Mouse (Mus musculus) gastrocnemius, postnatal 14 days (tissue): Measurements from ENCODE around the gene Gm973. TPM values are rescaled to one million over a fixed set of nuclear protein-coding genes. Genes with fewer than 3 reads are reported as not detected.

Experiments used
- DNase-seq: peaks from one replicate; pipeline ENCODE4 v3.0.0; 2021; ENCODE audit warnings: mixed read lengths
- intact Hi-C: fragments of 180-260 bp; cut with DNase I; formaldehyde crosslinking; loops from one replicate; pipeline ENCODE4 v1.15.1; 2025; ENCODE audit warnings: low total_unique reads
- total RNA-seq, 2 experiments: library from RNA; stranded (reverse); gene quantifications; 2 replicates each; pipeline ENCODE4 v1.2.3; 2021

Gene Gm973
- total RNA-seq, 2 experiments from 2014 or later: 0.49 to 0.53 TPM

DNA sequence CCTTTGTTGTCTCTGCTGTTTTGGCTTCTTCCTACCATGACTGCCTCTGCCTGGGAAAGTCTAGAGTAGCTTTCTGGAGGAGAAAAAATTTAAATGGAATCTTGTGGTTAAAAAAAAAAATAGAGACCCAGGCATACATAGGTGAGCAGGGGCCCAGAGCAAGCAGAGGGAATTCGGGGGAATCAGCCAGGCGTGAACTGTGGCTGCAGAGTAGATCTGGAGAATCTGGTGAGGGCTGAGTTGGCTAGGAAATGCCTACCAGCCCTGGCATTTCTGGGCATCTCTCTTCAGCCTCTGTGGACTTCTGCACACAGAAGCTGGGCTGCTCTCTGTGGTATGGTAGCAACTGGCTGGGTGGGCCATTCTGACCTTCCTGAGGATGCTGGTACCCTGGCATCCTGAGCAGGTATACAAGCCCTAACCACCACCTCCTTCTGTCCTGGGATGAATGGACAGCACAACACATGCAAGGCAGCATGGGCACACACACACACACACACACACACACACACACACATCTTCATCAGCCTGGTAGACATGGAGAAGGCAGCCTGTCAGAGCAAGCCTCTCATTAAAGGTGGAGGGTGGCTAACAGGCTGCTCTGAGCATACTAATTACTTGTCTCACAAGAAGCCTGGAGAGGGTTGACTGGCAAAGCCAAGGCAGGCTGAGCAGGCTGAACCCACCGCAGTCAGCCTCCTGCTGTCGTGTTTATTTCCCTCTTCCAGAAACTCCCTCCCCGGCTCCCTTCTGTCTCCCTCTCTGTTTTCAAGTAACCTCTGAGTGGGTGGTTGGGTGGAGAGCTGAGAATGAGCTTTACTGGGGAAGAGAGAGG lies 19.1 kb downstream of the Gm973 start:
- no peak for DNase-seq
- intact Hi-C loops: no loop called here

DNA sequence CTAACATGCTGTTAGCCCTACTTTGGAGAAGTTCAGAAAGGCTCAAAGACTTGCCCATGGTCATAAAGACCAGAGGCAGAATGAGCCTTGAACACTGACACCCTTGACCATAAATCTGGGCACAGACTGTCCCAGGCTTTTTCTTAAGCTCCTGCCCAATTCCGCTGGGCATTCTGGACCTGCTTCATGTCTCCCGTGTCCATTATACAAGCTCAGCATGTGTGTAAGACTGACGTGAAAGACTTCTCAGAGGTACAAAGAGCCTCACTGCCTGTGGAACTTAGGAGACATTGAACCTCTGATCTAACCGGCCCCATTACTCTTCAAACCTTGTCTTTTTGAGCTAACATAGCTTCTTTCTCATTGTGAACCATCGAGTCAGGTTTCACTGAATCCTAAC lies 22.3 kb downstream of the Gm973 start:
- no peak for DNase-seq
- intact Hi-C loops: no loop called here

DNA sequence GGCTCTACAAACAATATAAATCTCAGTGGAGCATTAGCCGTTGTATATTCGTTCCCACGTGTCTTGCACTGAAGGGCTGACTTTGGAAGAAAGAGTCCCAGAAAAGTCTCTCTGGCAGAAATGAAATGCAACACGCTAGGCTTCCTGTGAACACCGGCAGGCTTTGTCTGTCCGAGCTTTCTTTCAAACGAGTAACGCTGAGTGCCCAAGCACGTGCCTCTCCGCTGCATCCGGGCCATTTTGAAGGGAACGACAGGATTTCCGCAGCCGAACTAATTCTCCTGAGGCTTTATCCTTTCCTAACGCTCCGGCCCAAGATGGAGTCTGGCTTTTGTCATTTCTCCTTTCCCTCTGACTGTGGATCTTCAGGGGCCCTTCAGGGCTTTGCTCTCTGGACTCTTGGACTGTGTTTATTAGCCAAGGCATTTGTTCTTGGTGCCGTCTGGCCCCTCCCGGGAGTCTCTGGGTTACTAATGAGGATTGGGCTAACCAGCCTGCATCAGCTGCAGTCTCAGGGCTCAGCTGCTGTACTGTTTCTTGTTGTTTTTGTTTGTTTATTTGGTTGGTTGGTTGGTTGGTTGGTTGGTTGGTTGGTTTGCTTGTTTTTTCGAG lies 24.6 kb downstream of the Gm973 start:
- DNase-seq: no peak
- intact Hi-C loops: no loop called here

DNA sequence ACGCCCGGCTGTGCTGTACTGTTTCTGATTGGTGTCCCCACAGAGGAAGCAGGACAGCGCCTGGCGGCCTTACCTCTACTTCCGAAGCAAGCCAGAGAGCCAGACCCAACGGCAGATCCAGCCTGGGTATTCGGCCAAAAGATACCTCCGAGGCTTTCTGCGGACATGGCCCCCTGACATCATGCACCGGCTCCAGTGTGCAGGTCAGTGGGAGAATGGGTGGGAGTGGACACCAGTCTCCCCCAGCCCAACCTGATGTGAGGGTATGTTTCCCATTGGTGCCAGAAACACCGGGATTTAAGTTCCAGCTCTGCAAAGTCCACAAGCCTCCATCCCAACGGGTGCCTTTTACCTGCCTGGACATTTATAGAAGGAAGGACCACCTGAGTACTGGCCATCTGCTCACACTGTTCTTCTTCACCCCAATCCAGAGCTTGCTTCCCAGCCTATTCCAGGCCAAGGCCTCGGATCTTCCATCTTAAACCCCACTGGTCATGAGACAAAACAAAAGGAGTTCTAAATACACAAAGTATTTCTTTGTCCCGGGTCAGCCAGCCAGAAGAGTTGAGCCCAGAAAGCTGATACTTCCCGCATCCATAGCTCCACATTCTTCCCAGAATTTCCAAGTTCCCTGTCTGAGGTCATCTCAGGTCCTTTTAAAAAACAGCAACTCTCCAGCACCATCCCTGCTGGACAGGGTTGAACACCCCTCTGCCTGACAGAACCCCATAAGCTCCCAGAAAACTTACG lies 25.4 kb downstream of the Gm973 start:
- intact Hi-C loops: no loop called here
- no peak for DNase-seq

DNA sequence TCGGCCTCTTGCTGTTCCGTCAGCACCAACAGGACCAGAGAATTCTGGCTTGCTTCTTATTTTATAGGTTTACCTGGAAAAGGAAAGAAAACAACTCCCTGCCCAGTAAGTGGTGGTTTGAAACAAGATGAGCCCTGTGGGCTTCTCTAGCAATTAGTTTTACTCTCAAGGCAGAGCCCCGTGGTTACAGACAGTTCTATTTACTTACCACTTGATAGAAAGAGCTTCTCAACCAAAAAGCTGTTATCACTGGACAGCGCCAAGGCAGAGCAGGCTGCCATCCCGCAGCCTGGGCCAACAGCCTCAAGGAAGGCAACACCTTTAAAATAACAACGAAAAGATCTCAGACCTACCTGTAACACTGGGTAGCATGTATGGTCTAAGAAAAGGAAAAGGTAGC lies 26.2 kb downstream of the Gm973 start:
- no peak for DNase-seq
- intact Hi-C loops: no loop called here

DNA sequence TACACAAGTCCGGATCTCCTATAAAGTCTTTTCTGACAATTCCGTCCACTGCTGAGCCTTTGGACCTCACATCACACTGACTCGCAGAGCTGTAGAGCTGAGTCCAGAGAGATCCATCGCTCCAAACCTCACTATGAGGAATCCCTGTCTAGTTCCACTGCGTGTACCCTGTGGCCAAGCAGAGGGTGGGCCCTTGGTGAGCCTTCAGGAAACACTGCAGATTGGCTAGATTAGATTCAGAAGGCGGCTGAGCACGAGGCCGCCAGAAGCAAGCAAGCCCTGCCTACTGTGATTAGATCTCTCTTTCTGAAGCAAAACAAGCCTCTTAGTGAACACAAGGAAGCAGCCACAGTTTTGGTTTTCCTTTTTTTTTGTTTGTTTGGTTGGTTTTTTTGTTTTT lies 27.8 kb downstream of the Gm973 start:
- intact Hi-C loops: no loop called here
- no peak for DNase-seq

DNA sequence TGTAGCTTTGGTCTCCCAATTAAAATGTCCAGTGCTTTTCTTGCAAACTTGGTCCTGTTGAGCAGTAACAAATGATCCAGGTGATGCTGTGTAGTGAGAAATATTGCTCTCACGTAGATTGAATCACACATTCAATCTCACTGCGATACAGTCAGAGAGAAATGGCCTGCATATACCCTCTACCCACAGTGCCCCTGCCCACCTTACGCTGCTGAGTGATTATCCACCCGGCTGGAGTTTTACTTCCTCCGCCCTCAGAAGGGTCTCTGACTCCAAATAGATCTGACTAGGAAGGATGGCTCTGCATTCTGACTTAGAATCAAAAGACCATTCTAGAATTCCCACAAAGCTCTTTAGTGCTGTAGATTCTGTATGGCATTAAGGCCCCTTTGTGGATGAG lies 32.4 kb downstream of the Gm973 start:
- intact Hi-C loops: no loop called here
- no peak for DNase-seq

DNA sequence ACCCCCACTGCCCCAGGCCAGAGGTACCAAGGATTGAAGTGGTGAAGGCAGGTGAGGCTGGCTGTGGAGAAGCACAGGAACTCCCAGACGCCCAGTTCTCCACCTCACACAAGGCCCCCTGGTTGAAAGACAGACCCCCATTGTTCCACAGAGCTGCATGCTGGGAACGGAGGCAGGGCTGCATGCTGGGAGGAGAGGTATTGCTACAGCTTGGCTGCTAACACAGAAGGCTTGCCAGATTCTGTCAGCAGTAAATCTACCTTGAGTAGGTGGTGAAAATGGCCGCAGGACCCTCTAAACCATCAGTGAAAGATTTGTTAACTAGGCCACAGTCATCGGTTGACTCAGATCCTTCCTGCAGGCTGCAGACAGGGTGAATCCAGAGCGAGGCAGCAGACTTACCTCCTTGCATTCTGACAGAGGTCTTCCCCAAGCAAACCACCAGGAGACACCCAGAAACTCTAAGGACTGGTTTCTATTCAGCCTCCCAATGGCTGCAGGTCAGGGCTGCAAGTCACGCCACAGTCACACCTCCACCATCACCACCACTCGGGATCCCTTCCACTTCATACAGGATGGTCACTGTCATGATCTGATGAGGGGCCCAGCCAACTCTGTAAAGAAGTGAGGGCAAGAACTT lies 33.1 kb downstream of the Gm973 start:
- intact Hi-C loops: no loop called here

DNA sequence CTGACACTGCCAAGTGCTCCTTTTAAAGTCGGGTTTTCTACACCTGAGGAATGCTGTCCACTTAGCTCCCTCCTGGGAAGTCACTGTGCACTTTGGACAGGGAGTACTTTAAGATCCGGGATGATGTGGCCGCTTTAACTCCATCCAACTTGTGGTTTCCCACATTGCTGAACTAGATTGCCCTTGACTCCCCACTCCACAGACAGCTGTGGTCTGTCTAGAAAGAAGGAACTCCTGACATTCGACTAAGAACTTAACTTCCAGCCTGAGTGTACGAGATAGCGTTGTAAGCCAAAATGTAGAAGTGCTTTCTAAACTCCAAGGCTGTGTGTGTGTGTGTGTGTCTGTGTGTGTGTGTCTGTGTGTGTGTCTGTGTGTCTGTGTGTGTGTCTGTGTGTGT lies 34.2 kb downstream of the Gm973 start:
- DNase-seq: no peak
- intact Hi-C loops: no loop called here

More for the DNA sequence above, 33.1 kb downstream of the Gm973 start:
- no peak for DNase-seq

DNA sequence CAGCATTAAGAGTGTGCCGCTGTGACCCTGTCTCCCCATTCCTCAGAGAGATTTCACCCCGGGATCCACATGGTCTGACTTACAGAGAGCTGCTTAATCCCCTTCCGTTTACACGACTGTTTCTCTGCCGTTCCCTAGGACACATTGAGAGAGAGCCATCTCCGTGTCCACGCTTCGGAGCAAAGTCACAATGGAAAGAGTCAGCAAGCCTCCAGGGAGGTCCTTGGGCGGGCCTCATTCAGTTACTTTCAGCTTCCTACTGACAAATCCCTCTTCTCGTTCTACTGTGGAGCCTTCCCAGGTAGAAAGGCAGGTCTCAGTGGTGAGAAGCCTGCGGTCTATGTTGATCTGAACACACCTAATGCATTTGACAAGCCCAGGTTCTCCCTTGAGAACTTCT lies 34.9 kb downstream of the Gm973 start:
- no peak for DNase-seq
- intact Hi-C loops: no loop called here

DNA sequence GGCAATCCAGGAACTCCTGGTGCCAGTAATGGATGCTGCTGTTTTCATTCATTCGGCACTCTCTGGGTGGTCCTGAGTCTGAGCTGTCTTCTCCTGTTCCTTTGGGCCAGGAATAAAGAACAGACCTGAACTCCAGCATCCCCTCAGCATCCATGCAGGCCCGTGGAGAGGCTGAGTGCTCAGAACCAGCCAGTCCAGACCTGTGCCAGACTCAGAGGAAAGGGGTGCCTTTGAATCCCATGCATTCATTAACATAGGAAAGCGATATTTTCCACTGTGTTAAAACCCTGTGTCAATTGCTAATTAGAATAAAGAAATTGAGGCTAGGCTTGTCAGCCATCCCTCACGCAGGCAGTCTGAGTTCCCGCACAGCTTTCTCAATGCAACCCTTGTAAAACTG lies 37.6 kb downstream of the Gm973 start:
- intact Hi-C loops: no loop called here
- DNase-seq: no peak

DNA sequence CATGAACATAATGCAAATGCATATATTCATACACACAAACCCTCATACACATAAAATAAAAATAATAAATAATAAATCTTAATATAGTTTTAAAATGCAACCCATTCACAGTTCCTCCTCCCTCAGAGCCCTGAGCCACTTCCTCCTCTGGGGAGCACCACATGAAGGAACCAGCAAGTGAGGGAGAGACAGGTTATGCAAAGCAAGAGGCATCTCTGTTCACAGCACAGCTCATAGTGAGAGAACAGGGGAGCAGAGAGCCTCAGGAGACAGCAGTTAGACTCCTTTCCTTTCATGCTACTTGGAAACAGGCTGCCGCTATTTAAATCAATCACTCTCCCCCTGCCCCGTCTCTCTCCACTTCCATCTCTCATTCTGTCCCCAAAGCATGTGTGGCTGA lies 47.5 kb downstream of the Gm973 start:
- DNase-seq: no peak
- intact Hi-C loops: no loop called here

DNA sequence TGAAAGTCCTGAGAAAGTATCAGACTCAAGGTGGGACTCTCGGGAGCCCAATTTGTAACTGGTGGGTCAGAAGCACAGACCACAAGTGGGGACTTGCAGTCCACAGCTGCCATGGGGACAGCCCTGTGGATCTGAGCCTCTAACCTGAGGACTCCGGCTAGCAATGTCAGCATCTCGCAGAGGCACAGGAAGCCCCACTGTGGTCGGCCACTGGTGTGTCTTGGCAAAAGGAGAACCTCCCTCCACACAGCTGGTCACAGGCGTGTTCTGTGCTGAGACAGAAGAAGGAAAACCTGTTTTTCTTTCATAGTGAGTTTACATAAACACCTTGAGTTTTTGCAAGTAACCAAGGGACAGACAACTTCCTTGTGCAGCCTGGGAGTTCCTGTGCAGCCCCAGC lies 49.7 kb downstream of the Gm973 start:
- DNase-seq: no peak
- intact Hi-C loops: no loop called here

DNA sequence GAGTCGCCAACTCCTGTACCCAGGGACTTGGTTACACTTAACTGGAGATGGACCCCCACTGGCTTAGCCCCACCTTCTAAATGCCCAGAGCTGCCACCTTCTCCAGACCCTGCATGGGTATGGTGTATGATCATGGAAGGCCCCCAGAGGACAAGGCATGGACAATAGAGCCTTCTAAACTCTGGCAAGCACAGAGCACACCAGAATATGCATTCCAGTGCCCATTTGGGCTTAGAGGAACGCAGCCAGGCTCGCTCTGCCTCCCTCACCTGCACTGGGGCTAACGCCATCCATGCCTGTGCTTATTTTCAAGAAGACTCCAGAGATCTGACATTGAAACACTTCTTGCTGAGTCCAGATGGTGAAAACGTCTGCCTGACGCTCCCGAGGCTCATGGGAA lies 50.2 kb downstream of the Gm973 start:
- DNase-seq: no peak
- intact Hi-C loops: no loop called here

DNA sequence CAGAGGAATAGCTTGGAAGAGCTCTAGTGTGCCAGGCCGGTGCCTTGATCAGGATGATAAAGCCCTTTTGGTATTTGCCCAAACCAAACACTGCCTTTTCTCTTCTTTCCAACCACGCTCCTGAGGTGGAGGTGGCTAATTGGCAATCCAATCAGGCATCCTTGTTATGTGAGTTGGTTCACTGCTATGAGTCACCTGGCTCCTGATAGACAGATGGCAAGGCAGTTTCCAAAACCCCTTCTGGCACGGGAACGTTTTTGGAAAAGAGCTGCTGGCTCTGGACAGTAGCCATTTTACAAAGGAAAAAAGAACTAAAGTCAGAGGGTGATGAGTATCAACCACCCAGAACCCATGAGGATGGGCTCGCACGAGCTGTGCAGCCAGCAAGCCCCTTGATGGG lies 50.9 kb downstream of the Gm973 start:
- intact Hi-C loops: no loop called here
- DNase-seq: no peak

DNA sequence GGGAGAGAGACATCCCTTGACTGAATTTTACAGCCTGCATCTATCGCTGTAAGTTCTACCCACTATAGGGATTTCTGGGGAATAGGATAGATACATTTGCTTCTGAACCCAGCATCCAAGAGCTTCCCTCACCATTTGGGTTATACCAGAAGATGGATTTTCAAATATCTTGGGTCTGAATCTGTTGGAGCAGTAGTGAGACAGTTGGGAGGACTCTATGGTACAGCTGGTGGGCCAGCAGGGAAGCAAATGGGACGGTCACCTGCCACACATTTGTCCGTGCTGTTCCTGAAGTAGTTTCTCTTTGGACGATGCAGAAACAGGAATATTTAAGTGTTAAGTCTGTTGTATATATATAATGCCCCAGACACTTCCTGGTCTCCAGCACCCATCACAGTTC lies 51.5 kb downstream of the Gm973 start:
- intact Hi-C loops: no loop called here
- no peak for DNase-seq

DNA sequence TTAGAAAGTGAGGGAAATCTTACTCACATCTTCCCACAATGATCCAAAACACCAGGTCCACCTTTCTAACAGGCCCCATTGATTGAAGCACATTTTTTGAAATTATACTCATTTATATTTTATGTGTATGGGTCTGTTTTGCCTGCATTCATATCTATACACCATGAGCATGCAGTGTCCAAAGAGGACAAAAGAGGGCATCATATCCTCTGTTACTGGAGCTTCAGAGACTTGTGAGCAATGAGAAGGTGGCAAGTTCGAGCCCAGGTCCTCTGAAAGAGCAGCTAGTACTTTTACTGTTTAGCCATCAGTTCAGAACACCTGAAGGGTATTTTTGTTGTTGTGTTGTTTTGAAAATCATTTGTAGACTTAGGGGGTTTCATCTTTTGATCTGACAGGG lies 52.2 kb downstream of the Gm973 start:
- intact Hi-C loops: no loop called here
- DNase-seq: no peak

DNA sequence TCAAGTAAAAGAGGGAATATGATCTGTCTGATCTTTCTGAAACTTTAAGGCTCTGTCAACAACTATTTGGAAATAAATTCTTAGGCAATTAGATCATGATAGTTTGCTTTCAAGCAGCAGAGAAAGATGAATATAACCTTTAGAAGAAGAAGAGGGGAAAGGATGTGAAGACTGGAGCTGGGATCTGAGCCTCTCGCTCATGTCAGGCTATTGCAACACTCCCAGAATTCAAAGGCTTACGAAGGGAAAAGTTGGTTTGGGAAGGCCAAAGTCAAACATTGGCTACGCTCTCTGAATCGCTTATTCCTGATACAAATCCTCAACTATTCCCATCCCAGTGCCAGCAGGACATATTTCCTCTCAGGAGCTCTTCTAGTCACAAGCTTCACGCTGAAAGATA lies 53.2 kb downstream of the Gm973 start:
- DNase-seq: no peak
- intact Hi-C loops: no loop called here

DNA sequence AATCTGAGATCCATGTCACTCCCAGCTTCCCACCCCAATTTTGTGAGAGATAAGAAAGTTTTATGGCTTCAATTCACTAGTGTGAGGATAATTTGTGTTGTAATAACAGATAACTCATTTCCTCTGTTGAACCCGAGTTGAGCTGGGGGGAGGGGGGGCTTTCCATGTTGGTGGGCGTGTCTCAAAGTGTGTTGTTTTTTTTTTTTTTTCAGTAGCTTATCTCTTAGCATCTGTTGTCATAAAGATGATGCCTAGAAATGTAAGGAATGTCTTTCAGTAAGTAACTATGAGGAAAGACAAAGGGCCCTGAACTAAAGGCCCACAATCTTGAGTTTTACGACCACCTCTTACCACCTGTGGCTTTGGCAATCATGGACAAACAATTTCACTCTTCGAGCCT lies 54.7 kb downstream of the Gm973 start:
- no peak for DNase-seq
- intact Hi-C loops: no loop called here

DNA sequence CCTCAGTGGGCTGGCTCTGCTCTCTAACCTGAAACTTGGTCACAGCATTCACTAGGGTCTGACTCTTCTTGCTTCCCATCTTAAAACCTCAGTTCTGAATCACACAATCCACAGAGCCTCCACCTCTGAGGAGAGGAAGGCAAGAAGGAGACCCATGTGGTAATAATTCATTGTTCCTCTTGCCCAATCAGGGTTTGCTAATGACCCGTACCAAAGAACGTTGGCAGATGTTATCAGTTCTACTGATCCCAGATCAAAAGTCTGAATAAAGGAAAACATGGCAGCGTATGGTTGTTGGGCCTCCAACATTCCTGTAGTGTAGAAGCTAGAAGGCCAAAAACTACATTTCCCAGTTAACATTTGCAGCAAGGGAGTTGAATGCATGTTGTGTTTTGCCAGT lies 55.4 kb downstream of the Gm973 start:
- no peak for DNase-seq
- intact Hi-C loops: no loop called here
